Mouse (Mus musculus) MEL (cell line): ENCODE measurements around the gene Snrpd2. TPM values are rescaled to one million over a fixed set of nuclear protein-coding genes. Genes with fewer than 3 reads are reported as not detected.

ENCODE experiments used
- DNase-seq: peaks from one replicate; pipeline ENCODE4 v3.0.0; 2011; ENCODE audit warnings: low read depth, low spot score
- H3K27ac ChIP-seq: 2 replicates; pipeline ENCODE4 v1.5.1; 2012; ENCODE audit warnings: low read depth, mild to moderate bottlenecking, control low read depth, low read length, moderate library complexity; ENCODE audit not compliant: control insufficient read depth
- H3K27me3 ChIP-seq, 2 experiments: fragments of 150-350 bp in 1 of 2; sonication (generic) in 1 of 2; 2 replicates each; pipeline ENCODE4 v1.6.1; 2012; ENCODE audit warnings: low read length in 2 of 2, mild to moderate bottlenecking in 2 of 2, improper control_type of control experiment in 1 of 2, moderate library complexity in 1 of 2; ENCODE audit not compliant: insufficient read depth in 2 of 2, control insufficient read depth in 1 of 2
- H3K36me3 ChIP-seq, 2 experiments: 2 replicates each; pipeline ENCODE4 v1.6.1; 2012 to 2014; ENCODE audit warnings: low read length in 2 of 2, improper control_type of control experiment in 1 of 2, inconsistent platforms in 1 of 2, mild to moderate bottlenecking in 1 of 2; ENCODE audit not compliant: insufficient read depth in 2 of 2, control insufficient read depth in 1 of 2
- H3K4me1 ChIP-seq, 2 experiments: fragments of 150-350 bp in 1 of 2; sonication (generic) in 1 of 2; 2 replicates each; pipeline ENCODE4 v1.6.1; 2012; ENCODE audit warnings: low read length in 2 of 2, improper control_type of control experiment in 1 of 2, mild to moderate bottlenecking in 1 of 2; ENCODE audit not compliant: insufficient read depth in 2 of 2, control insufficient read depth in 1 of 2
- H3K4me3 ChIP-seq, 2 experiments: fragments of 150-350 bp in 1 of 2; sonication (generic) in 1 of 2; 2 replicates each; pipeline ENCODE4 v1.5.1; 2012; ENCODE audit warnings: low read depth in 2 of 2, low read length in 2 of 2, mild to moderate bottlenecking in 2 of 2, moderate library complexity in 2 of 2, control low read depth in 1 of 2, improper control_type of control experiment in 1 of 2; ENCODE audit not compliant: control insufficient read depth in 1 of 2, insufficient read depth in 1 of 2
- H3K79me2 ChIP-seq: 2 replicates; pipeline ENCODE4 v1.6.1; 2012; ENCODE audit warnings: mild to moderate bottlenecking, low read length, moderate library complexity; ENCODE audit not compliant: control insufficient read depth, poor library complexity, insufficient read depth
- H3K9ac ChIP-seq: 2 replicates; pipeline ENCODE4 v1.6.1; 2012; ENCODE audit warnings: low read depth, mild to moderate bottlenecking, control low read depth, low read length, moderate library complexity; ENCODE audit not compliant: control insufficient read depth, poor library complexity, severe bottlenecking
- H3K9me3 ChIP-seq: fragments of 150-350 bp; sonication (generic); replicated peaks from 2 replicates; pipeline ENCODE4 v1.6.1; 2012; ENCODE audit warnings: mild to moderate bottlenecking, low read length, improper control_type of control experiment, moderate library complexity; ENCODE audit not compliant: insufficient read depth
- BHLHE40 ChIP-seq: IDR thresholded peaks from 2 replicates; pipeline ENCODE4 v1.6.1; 2012; ENCODE audit warnings: low read depth, mild to moderate bottlenecking, inconsistent platforms, low read length, improper control_type of control experiment, borderline replicate concordance
- CHD1 ChIP-seq: IDR thresholded peaks from 2 replicates; pipeline ENCODE4 v1.6.1; 2012; ENCODE audit warnings: low read depth, mild to moderate bottlenecking, inconsistent platforms, low read length, improper control_type of control experiment
- CHD2 ChIP-seq: IDR thresholded peaks from 2 replicates; pipeline ENCODE4 v1.6.1; 2011; ENCODE audit warnings: low read length, improper control_type of control experiment
- ELF1 ChIP-seq: IDR thresholded peaks from 2 replicates; pipeline ENCODE4 v1.6.1; 2014; ENCODE audit warnings: low read depth, mild to moderate bottlenecking, inconsistent platforms, low read length, improper control_type of control experiment, moderate library complexity
- EP300 ChIP-seq, 2 experiments: IDR thresholded peaks; 2 replicates each; pipeline ENCODE4 v1.6.1; 2011; ENCODE audit warnings: improper control_type of control experiment in 2 of 2, low read length in 2 of 2, low read depth in 1 of 2, mild to moderate bottlenecking in 1 of 2
- GABPA ChIP-seq: IDR thresholded peaks from 2 replicates; pipeline ENCODE4 v1.6.1; 2012; ENCODE audit warnings: low read depth, mild to moderate bottlenecking, inconsistent platforms, low read length, improper control_type of control experiment, moderate library complexity
- HCFC1 ChIP-seq: IDR thresholded peaks from 2 replicates; pipeline ENCODE4 v1.6.1; 2012; ENCODE audit warnings: low read depth, mild to moderate bottlenecking, inconsistent platforms, low read length, improper control_type of control experiment, moderate library complexity
- KAT2A ChIP-seq: conservative IDR thresholded peaks from 2 replicates; pipeline ENCODE4 v1.6.1; 2012; ENCODE audit warnings: low read depth, low read length, improper control_type of control experiment, inconsistent platforms
- MAFK ChIP-seq: IDR thresholded peaks from 2 replicates; pipeline ENCODE4 v1.6.1; 2011; ENCODE audit warnings: low read depth, mild to moderate bottlenecking, low read length, improper control_type of control experiment, borderline replicate concordance
- MAX ChIP-seq: IDR thresholded peaks from 2 replicates; pipeline ENCODE4 v1.6.1; 2011; ENCODE audit warnings: low read length, improper control_type of control experiment
- MAZ ChIP-seq: IDR thresholded peaks from 2 replicates; pipeline ENCODE4 v1.6.1; 2012; ENCODE audit warnings: low read depth, mild to moderate bottlenecking, inconsistent platforms, low read length, improper control_type of control experiment
- MXI1 ChIP-seq: IDR thresholded peaks from 2 replicates; pipeline ENCODE4 v1.6.1; 2011; ENCODE audit warnings: mild to moderate bottlenecking, low read depth, low read length, improper control_type of control experiment
- MYB ChIP-seq: IDR thresholded peaks from 2 replicates; pipeline ENCODE4 v1.6.1; 2011; ENCODE audit warnings: mild to moderate bottlenecking, low read depth, low read length, improper control_type of control experiment
- MYC ChIP-seq: IDR thresholded peaks from 2 replicates; pipeline ENCODE4 v1.6.1; 2011; ENCODE audit warnings: low read depth, mild to moderate bottlenecking, low read length, improper control_type of control experiment, moderate library complexity
- NELFE ChIP-seq: IDR thresholded peaks from 2 replicates; pipeline ENCODE4 v1.6.1; 2011; ENCODE audit warnings: low read depth, low read length, improper control_type of control experiment
- NRF1 ChIP-seq: IDR thresholded peaks from 2 replicates; pipeline ENCODE4 v1.6.1; 2014; ENCODE audit warnings: low read depth, mild to moderate bottlenecking, inconsistent platforms, low read length, improper control_type of control experiment, moderate library complexity; ENCODE audit not compliant: poor library complexity, insufficient read depth, severe bottlenecking
- POLR2A ChIP-seq, 2 experiments: IDR thresholded peaks; 2 replicates each; pipeline ENCODE4 v1.6.1; 2011 to 2012; ENCODE audit warnings: low read length in 2 of 2, mild to moderate bottlenecking in 2 of 2, control low read depth in 1 of 2, improper control_type of control experiment in 1 of 2, low read depth in 1 of 2, moderate library complexity in 1 of 2; ENCODE audit not compliant: control insufficient read depth in 1 of 2, insufficient read depth in 1 of 2, poor library complexity in 1 of 2
- POLR2AphosphoS2 ChIP-seq: IDR thresholded peaks from 2 replicates; pipeline ENCODE4 v1.6.1; 2011; ENCODE audit warnings: low read length, improper control_type of control experiment
- POLR2AphosphoS5 ChIP-seq: IDR thresholded peaks from 2 replicates; pipeline ENCODE4 v1.6.1; 2012; ENCODE audit warnings: low read depth, borderline replicate concordance, mild to moderate bottlenecking, inconsistent platforms, low read length, moderate library complexity, mixed read lengths
- RAD21 ChIP-seq: IDR thresholded peaks from 2 replicates; pipeline ENCODE4 v1.6.1; 2011; ENCODE audit warnings: mild to moderate bottlenecking, low read depth, low read length, improper control_type of control experiment
- RCOR1 ChIP-seq: IDR thresholded peaks from 2 replicates; pipeline ENCODE4 v1.6.1; 2012; ENCODE audit warnings: low read depth, mild to moderate bottlenecking, inconsistent platforms, low read length, improper control_type of control experiment
- SIN3A ChIP-seq: IDR thresholded peaks from 2 replicates; pipeline ENCODE4 v1.6.1; 2012; ENCODE audit warnings: low read length, improper control_type of control experiment, inconsistent platforms
- SMC3 ChIP-seq: IDR thresholded peaks from 2 replicates; pipeline ENCODE4 v1.6.1; 2011; ENCODE audit warnings: low read depth, low read length, improper control_type of control experiment
- TAL1 ChIP-seq: IDR thresholded peaks from 2 replicates; pipeline ENCODE4 v1.6.1; 2012; ENCODE audit warnings: mild to moderate bottlenecking, inconsistent platforms, low read length, moderate library complexity, mixed read lengths
- TBP ChIP-seq: IDR thresholded peaks from 2 replicates; pipeline ENCODE4 v1.8.0; 2011; ENCODE audit warnings: low read depth, low read length, improper control_type of control experiment
- TCF12 ChIP-seq: IDR thresholded peaks from 2 replicates; pipeline ENCODE4 v1.6.1; 2014; ENCODE audit warnings: low read depth, mild to moderate bottlenecking, inconsistent platforms, low read length, improper control_type of control experiment, moderate library complexity
- USF2 ChIP-seq, 2 experiments: IDR thresholded peaks; 2 replicates each; pipeline ENCODE4 v1.6.1; 2011 to 2012; ENCODE audit warnings: improper control_type of control experiment in 2 of 2, low read length in 2 of 2, borderline replicate concordance in 1 of 2, inconsistent platforms in 1 of 2, low read depth in 1 of 2, mild to moderate bottlenecking in 1 of 2; ENCODE audit not compliant: insufficient read depth in 1 of 2
- ZMIZ1 ChIP-seq: IDR thresholded peaks from 2 replicates; pipeline ENCODE4 v1.6.1; 2012; ENCODE audit warnings: low read depth, mild to moderate bottlenecking, inconsistent platforms, low read length, improper control_type of control experiment, moderate library complexity
- polyA plus RNA-seq, 2 experiments: library from polyadenylated mRNA; stranded (reverse) in 1 of 2; unstranded in 1 of 2; fragments of >175 nt in 1 of 2; fragments of >200 nt in 1 of 2; gene quantifications; 2 replicates each; pipeline versions ENCODE4 v1.2.1 to v1.2.4; 2012; ENCODE audit warnings: low replicate concordance in 2 of 2, low read depth in 1 of 2; ENCODE audit not compliant: insufficient read length in 2 of 2, insufficient read depth in 1 of 2, missing spikeins in 1 of 2
- total RNA-seq: library from RNA; depleted of rRNA; stranded (reverse); fragments of 300-350 nt; gene quantifications from 2 replicates; pipeline ENCODE4 v1.2.3, GENCODE M21; 2012

The Snrpd2 gene
- total and polyA plus RNA-seq, 3 experiments, result 234 to 345 TPM; not detected in 1

GRCm38 (mm10) chr7:19119631-19120429 is 29.7 kb upstream of the Snrpd2 start, which contains the start of gene Fbxo46:
Gene Fbxo46, plus strand, starts transcription at chr7:19119859.
- Histone ChIP-seq H3K9me3 (no peaks in the 10 kb centered on the region), H3K4me3 (peak within 1 kb of the TSS; percentile 62 to 88), H3K27me3 (no peaks in the 10 kb centered on the region), H3K4me1 (peaks cover 2 to 9% of the 10 kb centered on the region in 2 experiments; a peak in 3 of 4 replicates), H3K36me3 (peaks cover 0 to 11% of the 10 kb centered on the region in 2 experiments; a peak in 2 of 4 replicates), H3K27ac (peak within 1 kb of the TSS; percentile 26), H3K9ac (peak within 1 kb of the TSS; percentile 87), H3K79me2 (peaks cover 16% of the 10 kb centered on the region)
- no peak for TF ChIP-seq MAFK
- TF ChIP-seq POLR2AphosphoS2, result peak; percentile 96
- TF ChIP-seq GABPA, result no peak
- TF ChIP-seq CHD2, result no peak
- TF ChIP-seq NELFE, result peak; percentile 90
- peak; percentile 98 for TF ChIP-seq HCFC1
- no peak for TF ChIP-seq MAX
- TF ChIP-seq TCF12, result peak; percentile 61; the same call in 1 of the 2 replicates
- peak; percentile 100 for TF ChIP-seq ELF1
- peak; percentile 76 for TF ChIP-seq MXI1
- no peak for TF ChIP-seq CHD1
- TF ChIP-seq POLR2AphosphoS5, result no peak
- no peak for TF ChIP-seq BHLHE40
- TF ChIP-seq NRF1, result peak; percentile 77
- no peak for TF ChIP-seq TAL1
- TF ChIP-seq MAZ, result peak; percentile 82; the same call in 1 of the 2 replicates
- TF ChIP-seq EP300 (IDR thresholded peaks at IDR 0.05; ENCODE audit: low read depth in 1 of 2, low read length in 2 of 2), result no peak
- no peak for TF ChIP-seq RAD21
- TF ChIP-seq TBP, result 0 out of 2 replicates have a peak, but pooled peaks have one; percentile 23
- TF ChIP-seq KAT2A, result peak; percentile 98
- TF ChIP-seq MYC, result no peak
- peak; percentile 99 for TF ChIP-seq SIN3A
- no peak for TF ChIP-seq RCOR1
- no peak for TF ChIP-seq SMC3
- TF ChIP-seq USF2 (IDR thresholded peaks at IDR 0.05; ENCODE audit: borderline replicate concordance in 1 of 2, insufficient read depth in 1 of 2, low read depth in 1 of 2, low read length in 2 of 2), result no peak
- TF ChIP-seq POLR2A (IDR thresholded peaks at IDR 0.05; ENCODE audit: control insufficient read depth in 1 of 2, insufficient read depth in 1 of 2, low read depth in 1 of 2, low read length in 2 of 2, poor library complexity in 1 of 2), result peak; percentile 74 to 97
- peak; percentile 87 for TF ChIP-seq ZMIZ1
- TF ChIP-seq MYB, result no peak
- DNase-seq, result peak; percentile 98
